Comparison of ENCODE assay signal across 9 mouse cellular contexts in the genomic region with DNA sequence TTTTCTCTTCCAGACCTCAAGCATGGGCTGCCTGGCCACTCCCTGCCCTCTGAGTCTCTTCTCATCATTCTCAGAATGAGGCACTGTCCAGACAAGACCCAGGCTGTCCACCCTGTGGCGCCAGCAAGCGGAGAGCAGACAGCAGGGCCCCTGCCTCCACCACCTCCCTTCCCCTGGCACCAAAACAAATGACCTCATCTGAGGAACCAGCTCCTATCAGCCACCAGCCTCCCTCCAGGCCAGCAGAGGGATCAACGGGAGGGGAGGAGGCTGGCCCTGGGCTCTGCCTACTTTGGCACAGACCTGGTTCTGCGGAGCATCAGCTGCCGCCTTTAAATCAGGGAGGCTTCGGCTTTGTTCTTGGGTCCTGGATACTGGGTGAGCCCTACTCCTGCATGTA. TPM values are rescaled to one million over a fixed set of nuclear protein-coding genes. Genes with fewer than 3 reads are reported as not detected.
DNase-seq lines count a peak whose midpoint lies in the region; ATAC-seq and TF ChIP-seq lines count a peak whose summit lies in the region.
"Had no signal": no experiment of that assay in that cellular context is flagged by ENCODE, and none has a peak within 500 bp of the region (broad histone marks: within the 10 kb centered on the region; RNA-seq: fewer than 3 reads in every experiment).

No protein-coding gene starts in this region.

- no peaks in the 10 kb centered on the region for H3K27me3 ChIP-seq in heart, adult 2 months (ENCODE audit: control insufficient read depth, insufficient read depth, low read length)
- H3K27me3 ChIP-seq in intestine, postnatal 0 days (replicated peaks; ENCODE audit: control insufficient read depth, insufficient read depth, low read length) = no peaks in the 10 kb centered on the region
- H3K27me3 ChIP-seq in lung, embryonic 16.5 days (ENCODE audit: control insufficient read depth, insufficient read depth, low read depth, low read length) = no peaks in the 10 kb centered on the region
- H3K27me3 ChIP-seq in testis, adult 2 months (ENCODE audit: control insufficient read depth, insufficient read depth, low read length) = no peaks in the 10 kb centered on the region

- peak; percentile 60 for TF ChIP-seq CTCF in heart, adult 2 months (IDR thresholded peaks at IDR 0.05)
- TF ChIP-seq CTCF in intestine, postnatal 0 days (IDR thresholded peaks at IDR 0.05; ENCODE audit: low read depth) = peak; percentile 35; the same call in 1 of the 2 replicates
- TF ChIP-seq CTCF in testis, adult 2 months (IDR thresholded peaks at IDR 0.05; ENCODE audit: control insufficient read depth, insufficient read depth, insufficient replicate concordance, low read depth, low read length) = 0 out of 2 replicates have a peak, but pooled peaks have one; percentile 14

- no peaks in the 10 kb centered on the region for H3K9me3 ChIP-seq in intestine, postnatal 0 days (ENCODE audit: control insufficient read depth)
- no peaks in the 10 kb centered on the region for H3K9me3 ChIP-seq in lung, embryonic 16.5 days (ENCODE audit: control insufficient read depth, low read length)

- no peak for TF ChIP-seq POLR2A in heart, adult 2 months (IDR thresholded peaks at IDR 0.05; ENCODE audit: insufficient read depth, low read depth, low read length)
- TF ChIP-seq POLR2A in testis, adult 2 months (IDR thresholded peaks at IDR 0.05; ENCODE audit: control insufficient read depth, low read depth, low read length) = 0 out of 2 replicates have a peak, but pooled peaks have one; percentile 7

- H3K4me1 ChIP-seq in heart, adult 2 months (ENCODE audit: control insufficient read depth, insufficient read depth, low read length) = peaks cover 4% of the 10 kb centered on the region; the same call in 1 of the 2 replicates
- no peaks in the 10 kb centered on the region for H3K4me1 ChIP-seq in intestine, postnatal 0 days (replicated peaks; ENCODE audit: control insufficient read depth, insufficient read depth, low read length)
- H3K4me1 ChIP-seq in lung, embryonic 16.5 days (replicated peaks; ENCODE audit: control insufficient read depth, insufficient read depth, low read length) = no peaks in the 10 kb centered on the region; the same call in 1 of the 2 replicates
- H3K4me1 ChIP-seq in testis, adult 2 months (ENCODE audit: control insufficient read depth, insufficient read depth, low read length) = peaks cover 3% of the 10 kb centered on the region; the same call in 1 of the 2 replicates

- H3K27ac ChIP-seq in heart, adult 2 months = peak overlapping the region; percentile 54
- H3K27ac ChIP-seq in intestine, postnatal 0 days (ENCODE audit: low read depth, low read length) = no peak overlapping the region
- H3K27ac ChIP-seq in lung, embryonic 16.5 days (ENCODE audit: low read length) = no peak overlapping the region
- H3K27ac ChIP-seq in testis, adult 2 months (ENCODE audit: control insufficient read depth, insufficient read depth, low read depth, low read length) = no peak overlapping the region

- TF ChIP-seq EP300 in heart, adult 2 months (IDR thresholded peaks at IDR 0.05; ENCODE audit: insufficient read depth, low read depth, low read length) = 0 out of 2 replicates have a peak, but pooled peaks have one; percentile 52

- H3K4me3 ChIP-seq in heart, adult 2 months = no peak overlapping the region
- H3K4me3 ChIP-seq in intestine, postnatal 0 days (ENCODE audit: low read depth, low read length) = no peak overlapping the region
- no peak overlapping the region for H3K4me3 ChIP-seq in lung, embryonic 16.5 days (ENCODE audit: low read length)
- H3K4me3 ChIP-seq in testis, adult 2 months (ENCODE audit: control insufficient read depth, low read depth, low read length) = no peak overlapping the region

- H3K4me2 ChIP-seq in intestine, postnatal 0 days (replicated peaks; ENCODE audit: low read depth) = no peak overlapping the region
- H3K4me2 ChIP-seq in lung, embryonic 16.5 days (ENCODE audit: low read depth, low read length) = no peak overlapping the region

- no peaks in the 10 kb centered on the region for H3K79me2 ChIP-seq in heart, adult 2 months (replicated peaks; ENCODE audit: control insufficient read depth, insufficient read depth, low read length)

- ATAC-seq in intestine, postnatal 0 days = 0 out of 2 replicates have a peak, but pooled peaks have one; percentile 13
- ATAC-seq in lung, embryonic 16.5 days (ENCODE audit: low read depth) = peak; percentile 80
- no peak for ATAC-seq in megakaryocyte progenitor cell, adult 5-6 weeks (replicated peaks; ENCODE audit: poor library complexity)

- no peaks in the 10 kb centered on the region for H3K36me3 ChIP-seq in heart, adult 2 months (ENCODE audit: control insufficient read depth, insufficient read depth, low read length)
- H3K36me3 ChIP-seq in intestine, postnatal 0 days (ENCODE audit: control insufficient read depth, insufficient read depth) = no peaks in the 10 kb centered on the region
- no peaks in the 10 kb centered on the region for H3K36me3 ChIP-seq in lung, embryonic 16.5 days (ENCODE audit: control insufficient read depth, insufficient read depth, low read length)
- H3K36me3 ChIP-seq in testis, adult 2 months (ENCODE audit: control insufficient read depth, insufficient read depth, low read length) = no peaks in the 10 kb centered on the region

- H3K9ac ChIP-seq in heart, adult 2 months (ENCODE audit: low read depth, low read length) = 0 out of 2 replicates have a peak overlapping the region, but pooled peaks have one; percentile 9
- no peak overlapping the region for H3K9ac ChIP-seq in intestine, postnatal 0 days (ENCODE audit: low read depth, low read length)
- no peak overlapping the region for H3K9ac ChIP-seq in lung, embryonic 16.5 days (ENCODE audit: low read length)

- 2% methylated on average over 6 of the region's 6 CpGs for WGBS in heart, adult 2 months
- WGBS in intestine, postnatal 0 days = 38% methylated on average over 6 of the region's 6 CpGs
- 25% methylated on average over 6 of the region's 6 CpGs for WGBS in lung, embryonic 16.5 days

- intact Hi-C loops in heart, adult 2 months (cut with DNase I) = loop anchor here (5.0 kb wide), 1 partner anchor 418 kb away; no protein-coding TSS in a partner anchor

- peak; percentile 66 for DNase-seq in urinary bladder, postnatal 14 days (ENCODE audit: low spot score)
- no peak for DNase-seq in urinary bladder, postnatal 25 days (ENCODE audit: low spot score)
- peak; percentile 37 to 72 for DNase-seq in cerebellum, postnatal 4 days (ENCODE audit: low spot score in 2 of 2)
- DNase-seq in heart, adult 2 months = peak; percentile 63 to 83

RNA-seq across cellular contexts. Expression of gene Defb30, which starts 5.0 kb away (rescaled TPM):
- not detected for total RNA-seq in heart, adult 2 months (2021)
- polyA plus RNA-seq in heart, adult 2 months (2012; rRNA removed) = not detected in 2 replicates
- polyA plus RNA-seq in intestine, postnatal 0 days (2015; fragmentation: Nextera tagmentation; extraction: Ambion mirVana) = not detected in 2 replicates
- polyA plus RNA-seq in lung, embryonic 16.5 days (2015; fragmentation: Nextera tagmentation; extraction: Ambion mirVana) = not detected in 2 replicates
- polyA plus RNA-seq in testis, adult 2 months (2012; rRNA removed) = 25.4 and 28.6 TPM in 2 replicates
- not detected in 2 replicates for total RNA-seq in megakaryocyte progenitor cell, adult 5-6 weeks (2015)
- not detected in 2 replicates for total RNA-seq in megakaryocyte progenitor cell, adult 5-6 weeks (2017)
- total RNA-seq: left cerebral cortex, postnatal 25 days had no signal

RNA-seq across cellular contexts. Expression of gene Defb42, which starts 7.9 kb away (rescaled TPM):
- total RNA-seq in heart, adult 2 months (2021) = under 1 TPM in 1 of 2 experiments, not detected in 1; 0.16 TPM
- 0.12 and 0.16 TPM in 2 replicates for polyA plus RNA-seq in heart, adult 2 months (2012; rRNA removed)
- polyA plus RNA-seq in intestine, postnatal 0 days (2015; fragmentation: Nextera tagmentation; extraction: Ambion mirVana) = 0.39 TPM in 1 of 2 replicates, not detected in the other
- 0.24 and 0.40 TPM in 2 replicates for polyA plus RNA-seq in lung, embryonic 16.5 days (2015; fragmentation: Nextera tagmentation; extraction: Ambion mirVana)
- polyA plus RNA-seq in testis, adult 2 months (2012; rRNA removed) = 0.23 and 13.1 TPM in 2 replicates
- total RNA-seq in megakaryocyte progenitor cell, adult 5-6 weeks (2015) = not detected in 2 replicates
- total RNA-seq in megakaryocyte progenitor cell, adult 5-6 weeks (2017) = not detected in 2 replicates
- total RNA-seq: left cerebral cortex, postnatal 25 days had no signal

RNA-seq across cellular contexts. Expression of gene Defb43, which starts 43.2 kb away (rescaled TPM):
- not detected for total RNA-seq in heart, adult 2 months (2021)
- not detected in 2 replicates for polyA plus RNA-seq in heart, adult 2 months (2012; rRNA removed)
- polyA plus RNA-seq in intestine, postnatal 0 days (2015; fragmentation: Nextera tagmentation; extraction: Ambion mirVana) = not detected in 2 replicates
- not detected in 2 replicates for polyA plus RNA-seq in lung, embryonic 16.5 days (2015; fragmentation: Nextera tagmentation; extraction: Ambion mirVana)
- 20.1 TPM in 1 of 2 replicates, not detected in the other for polyA plus RNA-seq in testis, adult 2 months (2012; rRNA removed)
- total RNA-seq in megakaryocyte progenitor cell, adult 5-6 weeks (2015) = not detected in 2 replicates
- not detected in 2 replicates for total RNA-seq in megakaryocyte progenitor cell, adult 5-6 weeks (2017)
- total RNA-seq: left cerebral cortex, postnatal 25 days had no signal

RNA-seq across cellular contexts. Expression of gene Defb47, which starts 56.9 kb away (rescaled TPM):
- total RNA-seq in heart, adult 2 months (2021) = not detected
- polyA plus RNA-seq in heart, adult 2 months (2012; rRNA removed) = not detected in 2 replicates
- not detected in 2 replicates for polyA plus RNA-seq in intestine, postnatal 0 days (2015; fragmentation: Nextera tagmentation; extraction: Ambion mirVana)
- polyA plus RNA-seq in lung, embryonic 16.5 days (2015; fragmentation: Nextera tagmentation; extraction: Ambion mirVana) = not detected in 2 replicates
- not detected in 2 replicates for polyA plus RNA-seq in testis, adult 2 months (2012; rRNA removed)
- total RNA-seq in megakaryocyte progenitor cell, adult 5-6 weeks (2015) = not detected in 2 replicates
- total RNA-seq in megakaryocyte progenitor cell, adult 5-6 weeks (2017) = not detected in 2 replicates
- total RNA-seq: left cerebral cortex, postnatal 25 days had no signal

Comparison
In these comparisons a context has a peak if more than half of its experiments do, and no peak if none do; other contexts are left out.
1. RNA of gene Defb30, which starts 5.0 kb away (polyA plus RNA-seq): 25.4 to 28.6 TPM in testis, adult 2 months; not detected in intestine, postnatal 0 days, not detected in heart, adult 2 months and not detected in lung, embryonic 16.5 days; every median in the first group is over 10 times any median in the second.
2. Peak in every context shown above with its lines, with median percentiles within 50 percentile points of each other: CTCF ChIP-seq.